Mouse (Mus musculus): ENCODE measurements at regions not wholly inside any gene's neighbourhood (a gene's known extent, or its start where the extent isn't known, plus 50 kb on each side); places are given as distances from the start of the nearest gene placed in this dataset.
"Not testable (repeated sequence)": the region's sequence is repeated elsewhere in the genome, so short reads cannot be mapped to it uniquely, and the experiment has no call there.

- whole genome bisulfite sequencing: 72% methylated on average over 3 of the region's 3 CpGs
- Histone ChIP-seq H3K36me3 (no peaks in the 10 kb centered on the region), H3K4me1 (no peaks in the 10 kb centered on the region), H3K27ac (replicated peaks) (no peak overlapping the region), H3K27me3 (replicated peaks) (no peaks in the 10 kb centered on the region), H3K9ac (no peak overlapping the region), H3K4me3 (no peak overlapping the region), H3K9me3 (no peaks in the 10 kb centered on the region), H3K4me2 (no peak overlapping the region)
- ATAC-seq (ENCODE audit: extremely low read depth, insufficient number of reproducible peaks, low FRiP score, low TSS enrichment): no peak
These were observed 570.8 kb upstream of the Smc2 start for GRCm38 (mm10) chr4:51868250-51868649.

- not testable (repeated sequence) for H3K36me3 ChIP-seq; H3K27me3 ChIP-seq (replicated peaks); H3K4me1 ChIP-seq; H3K9ac ChIP-seq; H3K9me3 ChIP-seq; H3K4me2 ChIP-seq; H3K27ac ChIP-seq (replicated peaks); ATAC-seq (ENCODE audit: extremely low read depth, insufficient number of reproducible peaks, low FRiP score, low TSS enrichment); H3K4me3 ChIP-seq
These were observed 570.3 kb upstream of the Smc2 start for GRCm38 (mm10) chr4:51868716-51869115.

DNA sequence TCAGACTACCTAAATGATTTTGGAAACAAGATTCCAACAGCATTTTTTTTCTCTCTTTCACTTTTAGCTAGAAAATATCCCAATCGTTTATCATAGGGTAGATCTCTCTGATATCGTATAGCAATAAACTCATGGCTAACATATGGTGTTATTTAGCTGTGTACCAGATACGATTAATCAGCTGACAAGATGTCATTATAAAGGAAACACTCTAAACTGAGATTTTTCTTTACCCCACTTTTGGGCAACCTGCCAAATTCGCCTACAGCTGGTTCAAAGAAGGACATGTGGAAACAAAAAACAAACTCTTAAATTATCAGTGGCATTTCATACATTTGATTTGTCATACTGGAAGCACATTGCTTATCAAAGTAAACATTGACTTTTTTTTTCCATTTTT is 553.6 kb upstream of the Smc2 start:
- Histone ChIP-seq H3K4me1 (no peaks in the 10 kb centered on the region), H3K4me3 (no peak overlapping the region), H3K27ac (replicated peaks) (no peak overlapping the region), H3K9me3 (no peaks in the 10 kb centered on the region), H3K4me2 (no peak overlapping the region), H3K27me3 (replicated peaks) (no peaks in the 10 kb centered on the region), H3K9ac (no peak overlapping the region), H3K36me3 (no peaks in the 10 kb centered on the region)
- no peak for ATAC-seq (ENCODE audit: extremely low read depth, insufficient number of reproducible peaks, low FRiP score, low TSS enrichment)
- WGBS: 65% methylated on average over 4 of the region's 4 CpGs

DNA sequence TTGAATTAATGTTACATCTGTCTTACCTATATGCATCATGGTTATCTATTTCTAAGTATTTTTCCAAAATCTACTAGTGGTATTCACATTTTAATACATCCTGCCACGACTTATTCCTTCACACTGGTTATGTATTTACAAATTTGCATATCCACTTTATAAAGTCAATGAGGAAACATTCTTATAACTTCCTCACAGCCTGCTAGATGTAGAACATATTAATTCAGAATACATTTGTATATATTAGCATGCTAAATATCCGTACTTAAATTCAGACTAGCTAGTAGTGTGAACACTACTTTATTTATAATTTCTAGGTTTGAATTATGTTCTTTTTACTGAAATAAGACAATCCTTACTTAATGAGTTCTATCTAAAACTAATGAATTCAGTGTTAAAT is 549.8 kb upstream of the Smc2 start:
- Histone ChIP-seq H3K4me3 (no peak overlapping the region), H3K9me3 (no peaks in the 10 kb centered on the region), H3K27ac (replicated peaks) (no peak overlapping the region), H3K36me3 (no peaks in the 10 kb centered on the region), H3K4me1 (no peaks in the 10 kb centered on the region), H3K4me2 (no peak overlapping the region), H3K27me3 (replicated peaks) (no peaks in the 10 kb centered on the region), H3K9ac (no peak overlapping the region)
- no peak for ATAC-seq (ENCODE audit: extremely low read depth, insufficient number of reproducible peaks, low FRiP score, low TSS enrichment)
- WGBS: 78% methylated on average over 2 of the region's 2 CpGs

GRCm38 (mm10) chr4:51928245-51928644 is 510.8 kb upstream of the Smc2 start:
- H3K4me1 ChIP-seq: no peaks in the 10 kb centered on the region
- no peak overlapping the region for H3K4me2 ChIP-seq
- ATAC-seq (ENCODE audit: extremely low read depth, insufficient number of reproducible peaks, low FRiP score, low TSS enrichment): no peak
- no peak overlapping the region for H3K27ac ChIP-seq (replicated peaks)
- no peaks in the 10 kb centered on the region for H3K9me3 ChIP-seq
- H3K4me3 ChIP-seq: no peak overlapping the region
- no peaks in the 10 kb centered on the region for H3K27me3 ChIP-seq (replicated peaks)
- no peak overlapping the region for H3K9ac ChIP-seq
- no peaks in the 10 kb centered on the region for H3K36me3 ChIP-seq

- ATAC-seq (ENCODE audit: extremely low read depth, insufficient number of reproducible peaks, low FRiP score, low TSS enrichment): no peak
- H3K4me2 ChIP-seq: no peak overlapping the region
- WGBS: 82% methylated on average over 10 of the region's 10 CpGs
- H3K9me3 ChIP-seq: no peaks in the 10 kb centered on the region
- no peaks in the 10 kb centered on the region for H3K27me3 ChIP-seq (replicated peaks)
- H3K36me3 ChIP-seq: no peaks in the 10 kb centered on the region
- no peaks in the 10 kb centered on the region for H3K4me1 ChIP-seq
- no peak overlapping the region for H3K9ac ChIP-seq
- no peak overlapping the region for H3K27ac ChIP-seq (replicated peaks)
- H3K4me3 ChIP-seq: no peak overlapping the region
These were observed 469.3 kb upstream of the Smc2 start for GRCm38 (mm10) chr4:51969751-51970150.

DNA sequence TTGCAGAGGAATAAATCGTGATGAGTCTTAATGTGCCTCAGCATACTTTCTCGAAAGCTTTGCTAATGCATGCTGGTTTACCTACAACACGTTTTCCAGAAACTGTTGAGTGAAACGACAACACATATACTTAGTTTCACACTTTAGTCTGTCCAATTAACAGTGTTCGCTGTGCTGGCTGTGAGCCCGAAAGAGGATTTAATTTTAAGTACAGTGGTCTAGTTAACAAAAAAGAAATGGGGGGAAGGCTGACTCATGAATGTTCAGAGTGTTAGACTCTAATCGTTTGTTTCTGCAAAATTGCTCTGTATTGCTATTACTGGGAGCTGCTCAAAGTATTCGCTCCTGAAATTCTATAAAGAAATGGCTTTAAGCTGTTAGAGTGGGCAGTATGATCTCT is 460.1 kb upstream of the Smc2 start:
- H3K9ac ChIP-seq: no peak overlapping the region
- H3K9me3 ChIP-seq: 0 out of 2 replicates have a peak, but pooled peaks cover 4% of the 10 kb centered on the region
- no peak overlapping the region for H3K27ac ChIP-seq (replicated peaks)
- no peak overlapping the region for H3K4me2 ChIP-seq
- H3K4me3 ChIP-seq: no peak overlapping the region
- ATAC-seq (ENCODE audit: extremely low read depth, insufficient number of reproducible peaks, low FRiP score, low TSS enrichment): no peak
- no peaks in the 10 kb centered on the region for H3K27me3 ChIP-seq (replicated peaks)
- H3K4me1 ChIP-seq: no peaks in the 10 kb centered on the region
- WGBS: 79% methylated on average over 8 of the region's 8 CpGs
- no peaks in the 10 kb centered on the region for H3K36me3 ChIP-seq

GRCm38 (mm10) chr4:51992482-51992881 is 446.6 kb upstream of the Smc2 start:
- no peak overlapping the region for H3K4me3 ChIP-seq
- 69% methylated on average over 2 of the region's 2 CpGs for WGBS
- H3K4me1 ChIP-seq: no peaks in the 10 kb centered on the region
- ATAC-seq (ENCODE audit: extremely low read depth, insufficient number of reproducible peaks, low FRiP score, low TSS enrichment): no peak
- no peak overlapping the region for H3K9ac ChIP-seq
- no peaks in the 10 kb centered on the region for H3K27me3 ChIP-seq (replicated peaks)
- no peak overlapping the region for H3K27ac ChIP-seq (replicated peaks)
- no peaks in the 10 kb centered on the region for H3K9me3 ChIP-seq
- H3K36me3 ChIP-seq: no peaks in the 10 kb centered on the region
- no peak overlapping the region for H3K4me2 ChIP-seq

DNA sequence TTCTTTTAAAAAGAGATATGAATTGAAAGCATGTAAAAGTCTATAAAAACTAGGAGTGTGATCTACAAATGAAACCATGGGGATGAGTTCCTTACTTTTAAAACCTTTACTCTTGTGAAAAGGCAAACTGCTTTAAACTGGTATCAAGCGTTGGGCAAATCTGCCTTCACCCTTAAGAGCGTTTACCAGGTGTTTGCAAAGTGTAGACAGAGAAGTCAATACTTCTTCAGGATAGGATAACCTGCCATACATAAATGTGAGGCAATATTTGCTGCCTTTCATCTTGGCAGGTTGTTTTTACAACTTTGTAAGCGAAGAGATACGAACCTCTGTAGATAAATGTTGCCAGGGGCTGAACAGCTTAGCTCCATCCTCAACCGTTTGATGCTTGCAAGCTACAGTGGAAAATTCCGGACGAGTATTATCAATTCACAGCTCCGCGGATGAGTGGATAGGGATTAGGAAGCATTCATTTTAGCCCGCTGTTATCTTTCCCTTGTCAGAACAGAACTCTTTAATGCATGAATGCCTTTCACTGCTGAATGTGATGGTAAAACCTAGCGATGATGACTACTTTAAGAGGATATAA is 402.2 kb upstream of the Smc2 start:
- Histone ChIP-seq H3K4me3 (no peak overlapping the region), H3K9me3 (no peaks in the 10 kb centered on the region), H3K4me2 (peak overlapping the region; percentile 16; the same call in 1 of the 2 replicates), H3K36me3 (no peaks in the 10 kb centered on the region), H3K9ac (no peak overlapping the region), H3K27ac (replicated peaks) (0 out of 2 replicates have a peak overlapping the region, but pooled peaks have one; percentile 42), H3K4me1 (peaks cover 6% of the 10 kb centered on the region), H3K27me3 (replicated peaks) (no peaks in the 10 kb centered on the region)
- WGBS: 21% methylated on average over 11 of the region's 11 CpGs
- peak; percentile 37; the same call in 1 of the 2 replicates for ATAC-seq (ENCODE audit: extremely low read depth, insufficient number of reproducible peaks, low FRiP score, low TSS enrichment)

GRCm38 (mm10) chr4:52043404-52043803 is 395.6 kb upstream of the Smc2 start:
- H3K9me3 ChIP-seq: peaks cover 18% of the 10 kb centered on the region; the same call in 1 of the 2 replicates
- 32% methylated on average over 1 of the region's 1 CpGs for WGBS
- no peaks in the 10 kb centered on the region for H3K4me1 ChIP-seq
- H3K9ac ChIP-seq: no peak overlapping the region
- no peaks in the 10 kb centered on the region for H3K36me3 ChIP-seq
- peak; percentile 76; the same call in 1 of the 2 replicates for ATAC-seq (ENCODE audit: extremely low read depth, insufficient number of reproducible peaks, low FRiP score, low TSS enrichment)
- peak overlapping the region; percentile 63 for H3K27ac ChIP-seq (replicated peaks)
- H3K4me3 ChIP-seq: no peak overlapping the region
- no peak overlapping the region for H3K4me2 ChIP-seq
- no peaks in the 10 kb centered on the region for H3K27me3 ChIP-seq (replicated peaks)

- 77% methylated on average over 4 of the region's 4 CpGs for WGBS
- Histone ChIP-seq H3K36me3 (no peaks in the 10 kb centered on the region), H3K27ac (replicated peaks) (no peak overlapping the region), H3K4me3 (no peak overlapping the region), H3K27me3 (replicated peaks) (no peaks in the 10 kb centered on the region), H3K4me2 (no peak overlapping the region), H3K9ac (no peak overlapping the region), H3K9me3 (peaks cover 17% of the 10 kb centered on the region; the same call in 1 of the 2 replicates), H3K4me1 (no peaks in the 10 kb centered on the region)
- no peak for ATAC-seq (ENCODE audit: extremely low read depth, insufficient number of reproducible peaks, low FRiP score, low TSS enrichment)
These were observed 388.1 kb upstream of the Smc2 start for GRCm38 (mm10) chr4:52050948-52051347.

GRCm38 (mm10) chr4:52056031-52056430 is 383.0 kb upstream of the Smc2 start:
- Histone ChIP-seq H3K9me3 (no peaks in the 10 kb centered on the region), H3K4me2 (no peak overlapping the region), H3K9ac (no peak overlapping the region), H3K36me3 (no peaks in the 10 kb centered on the region), H3K4me1 (peaks cover 5% of the 10 kb centered on the region; the same call in 1 of the 2 replicates), H3K27ac (replicated peaks) (no peak overlapping the region), H3K4me3 (no peak overlapping the region), H3K27me3 (replicated peaks) (no peaks in the 10 kb centered on the region)
- ATAC-seq (ENCODE audit: extremely low read depth, insufficient number of reproducible peaks, low FRiP score, low TSS enrichment): no peak
